Mouse (Mus musculus): ENCODE measurements at regions not wholly inside any gene's neighbourhood (a gene's known extent, or its start where the extent isn't known, plus 50 kb on each side); places are given as distances from the start of the nearest gene placed in this dataset.

DNA sequence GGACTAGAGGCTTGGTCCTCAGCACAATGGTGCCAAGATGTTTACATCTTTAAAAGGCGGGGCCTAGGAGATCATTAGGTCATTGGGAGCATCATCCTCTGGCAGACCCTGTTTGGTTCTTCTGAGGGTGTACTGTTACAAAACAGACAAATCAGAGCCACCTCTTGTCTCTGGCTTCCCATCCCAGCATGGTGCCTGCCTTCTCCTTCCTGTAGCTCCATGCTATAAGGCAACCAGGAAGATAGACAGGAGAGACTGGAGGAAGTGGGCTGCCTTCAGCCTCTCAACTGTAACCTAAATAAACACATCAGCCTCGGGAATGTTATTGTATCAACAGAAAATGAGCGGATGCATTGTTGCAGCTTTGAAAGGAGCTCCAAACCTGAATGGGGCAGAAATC lies 529.8 kb upstream of the Gm765 start:
- Histone ChIP-seq H3K27me3 (ENCODE audit: control insufficient read depth, insufficient read depth, low read length) (no peaks in the 10 kb centered on the region), H3K36me3 (ENCODE audit: control insufficient read depth, insufficient read depth, low read length) (no peaks in the 10 kb centered on the region), H3K4me1 (ENCODE audit: control insufficient read depth, insufficient read depth, insufficient read length) (no peaks in the 10 kb centered on the region), H3K4me3 (ENCODE audit: extremely low read depth, insufficient read depth, insufficient read length) (no peak overlapping the region), H3K27ac (ENCODE audit: insufficient read depth, low read length) (no peak overlapping the region)
- 64% methylated on average over 3 of the region's 3 CpGs for WGBS
- TF ChIP-seq POLR2A (IDR thresholded peaks at IDR 0.05; ENCODE audit: low read depth, low read length) (no peak), CTCF (IDR thresholded peaks at IDR 0.05; ENCODE audit: extremely low read depth, insufficient read depth, insufficient read length, insufficient replicate concordance) (no peak)
- no peak for DNase-seq (ENCODE audit: low read depth in 1 of 2, low spot score in 2 of 2)

GRCm38 (mm10) chr6:98869772-98870171 lies 527.2 kb upstream of the Gm765 start:
- 84% methylated on average over 6 of the region's 6 CpGs for WGBS
- Histone ChIP-seq H3K27me3 (ENCODE audit: control insufficient read depth, insufficient read depth, low read length) (no peaks in the 10 kb centered on the region), H3K27ac (ENCODE audit: insufficient read depth, low read length) (no peak overlapping the region), H3K36me3 (ENCODE audit: control insufficient read depth, insufficient read depth, low read length) (no peaks in the 10 kb centered on the region), H3K4me1 (ENCODE audit: control insufficient read depth, insufficient read depth, insufficient read length) (no peaks in the 10 kb centered on the region), H3K4me3 (ENCODE audit: extremely low read depth, insufficient read depth, insufficient read length) (no peak overlapping the region)
- TF ChIP-seq CTCF (IDR thresholded peaks at IDR 0.05; ENCODE audit: extremely low read depth, insufficient read depth, insufficient read length, insufficient replicate concordance) = no peak
- TF ChIP-seq POLR2A (IDR thresholded peaks at IDR 0.05; ENCODE audit: low read depth, low read length) = no peak
- DNase-seq (ENCODE audit: low read depth in 1 of 2, low spot score in 2 of 2) = no peak

- 70% methylated on average over 2 of the region's 2 CpGs for WGBS
- Histone ChIP-seq H3K4me3 (ENCODE audit: extremely low read depth, insufficient read depth, insufficient read length) (no peak overlapping the region), H3K27me3 (ENCODE audit: control insufficient read depth, insufficient read depth, low read length) (no peaks in the 10 kb centered on the region), H3K27ac (ENCODE audit: insufficient read depth, low read length) (no peak overlapping the region), H3K4me1 (ENCODE audit: control insufficient read depth, insufficient read depth, insufficient read length) (no peaks in the 10 kb centered on the region), H3K36me3 (ENCODE audit: control insufficient read depth, insufficient read depth, low read length) (no peaks in the 10 kb centered on the region)
- no peak for DNase-seq (ENCODE audit: low read depth in 1 of 2, low spot score in 2 of 2)
- TF ChIP-seq CTCF (IDR thresholded peaks at IDR 0.05; ENCODE audit: extremely low read depth, insufficient read depth, insufficient read length, insufficient replicate concordance) (no peak), POLR2A (IDR thresholded peaks at IDR 0.05; ENCODE audit: low read depth, low read length) (no peak)
These were observed 521.8 kb upstream of the Gm765 start for GRCm38 (mm10) chr6:98864306-98864705.

- 96% methylated on average over 1 of the region's 1 CpGs for WGBS
- Histone ChIP-seq H3K4me1 (ENCODE audit: control insufficient read depth, insufficient read depth, insufficient read length) (no peaks in the 10 kb centered on the region), H3K27me3 (ENCODE audit: control insufficient read depth, insufficient read depth, low read length) (no peaks in the 10 kb centered on the region), H3K4me3 (ENCODE audit: extremely low read depth, insufficient read depth, insufficient read length) (no peak overlapping the region), H3K27ac (ENCODE audit: insufficient read depth, low read length) (no peak overlapping the region), H3K36me3 (ENCODE audit: control insufficient read depth, insufficient read depth, low read length) (no peaks in the 10 kb centered on the region)
- TF ChIP-seq POLR2A (IDR thresholded peaks at IDR 0.05; ENCODE audit: low read depth, low read length) (no peak), CTCF (IDR thresholded peaks at IDR 0.05; ENCODE audit: extremely low read depth, insufficient read depth, insufficient read length, insufficient replicate concordance) (no peak)
- DNase-seq (ENCODE audit: low read depth in 1 of 2, low spot score in 2 of 2) = no peak
These were observed 513.4 kb upstream of the Gm765 start for GRCm38 (mm10) chr6:98855958-98856357.

- Histone ChIP-seq H3K27me3 (ENCODE audit: control insufficient read depth, insufficient read depth, low read length) (no peaks in the 10 kb centered on the region), H3K4me1 (ENCODE audit: control insufficient read depth, insufficient read depth, insufficient read length) (no peaks in the 10 kb centered on the region), H3K4me3 (ENCODE audit: extremely low read depth, insufficient read depth, insufficient read length) (no peak overlapping the region), H3K36me3 (ENCODE audit: control insufficient read depth, insufficient read depth, low read length) (no peaks in the 10 kb centered on the region), H3K27ac (ENCODE audit: insufficient read depth, low read length) (no peak overlapping the region)
- DNase-seq (ENCODE audit: low read depth in 1 of 2, low spot score in 2 of 2) = no peak
- WGBS = 82% methylated on average over 2 of the region's 2 CpGs
- no peak for TF ChIP-seq CTCF (IDR thresholded peaks at IDR 0.05; ENCODE audit: extremely low read depth, insufficient read depth, insufficient read length, insufficient replicate concordance)
These were observed 508.4 kb upstream of the Gm765 start for GRCm38 (mm10) chr6:98850906-98851305.

DNA sequence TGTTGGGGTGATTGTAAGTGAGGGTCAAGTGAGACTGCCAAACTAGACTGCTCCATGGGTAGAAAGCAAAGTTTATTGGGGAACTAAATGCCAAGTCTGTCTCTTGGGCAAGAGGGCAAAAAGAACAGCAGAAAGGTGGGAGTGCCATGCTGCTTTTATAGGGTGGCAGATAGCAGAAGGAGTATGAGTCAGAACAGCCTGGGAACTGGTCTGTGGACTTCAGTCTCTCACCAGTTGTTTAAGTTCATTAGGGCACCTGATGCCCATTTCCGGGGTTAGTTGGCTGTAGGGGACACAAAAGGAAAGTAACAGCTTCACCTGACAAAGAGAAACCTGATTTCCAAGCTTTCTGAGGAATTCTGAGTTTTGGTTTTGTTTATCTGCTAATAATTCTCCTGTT lies 506.3 kb upstream of the Gm765 start:
- no peak for DNase-seq (ENCODE audit: low read depth in 1 of 2, low spot score in 2 of 2)
- H3K27me3 ChIP-seq (ENCODE audit: control insufficient read depth, insufficient read depth, low read length) = no peaks in the 10 kb centered on the region

GRCm38 (mm10) chr6:98846001-98846695 lies 503.6 kb upstream of the Gm765 start:
- 50% methylated on average over 5 of the region's 5 CpGs for WGBS
- TF ChIP-seq CTCF (IDR thresholded peaks at IDR 0.05; ENCODE audit: extremely low read depth, insufficient read depth, insufficient read length, insufficient replicate concordance) = no peak
- TF ChIP-seq POLR2A (IDR thresholded peaks at IDR 0.05; ENCODE audit: low read depth, low read length) = no peak
- no peaks in the 10 kb centered on the region for H3K27me3 ChIP-seq (ENCODE audit: control insufficient read depth, insufficient read depth, low read length)
- no peak overlapping the region for H3K4me3 ChIP-seq (ENCODE audit: extremely low read depth, insufficient read depth, insufficient read length)
- no peak overlapping the region for H3K27ac ChIP-seq (ENCODE audit: insufficient read depth, low read length)
- no peaks in the 10 kb centered on the region for H3K36me3 ChIP-seq (ENCODE audit: control insufficient read depth, insufficient read depth, low read length)
- H3K4me1 ChIP-seq (ENCODE audit: control insufficient read depth, insufficient read depth, insufficient read length) = no peaks in the 10 kb centered on the region
- DNase-seq (ENCODE audit: low read depth in 1 of 2, low spot score in 2 of 2) = peak; percentile 4 to 12

More for the DNA sequence above, 506.3 kb upstream of the Gm765 start:
- WGBS = 93% methylated on average over 1 of the region's 1 CpGs
- Histone ChIP-seq H3K27ac (ENCODE audit: insufficient read depth, low read length) (no peak overlapping the region), H3K4me1 (ENCODE audit: control insufficient read depth, insufficient read depth, insufficient read length) (no peaks in the 10 kb centered on the region), H3K36me3 (ENCODE audit: control insufficient read depth, insufficient read depth, low read length) (no peaks in the 10 kb centered on the region), H3K4me3 (ENCODE audit: extremely low read depth, insufficient read depth, insufficient read length) (no peak overlapping the region)
- TF ChIP-seq POLR2A (IDR thresholded peaks at IDR 0.05; ENCODE audit: low read depth, low read length) = no peak
- no peak for TF ChIP-seq CTCF (IDR thresholded peaks at IDR 0.05; ENCODE audit: extremely low read depth, insufficient read depth, insufficient read length, insufficient replicate concordance)
